Mouse (Mus musculus): Measurements from ENCODE around the gene Gm38100. TPM values are rescaled to one million over a fixed set of nuclear protein-coding genes. Genes with fewer than 3 reads are reported as not detected.

Gene Gm38100
- total RNA-seq, 2 experiments from 2014 or later, result not detected

GRCm38 (mm10) chr1:175950851-175951250 lies 30.7 kb downstream of the Gm38100 start:
- intact Hi-C loops (cut with DNase I), result no loop called here
- DNase-seq (ENCODE audit: low spot score in 2 of 2), result no peak

GRCm38 (mm10) chr1:175961786-175962185 lies 41.7 kb downstream of the Gm38100 start:
- intact Hi-C loops (cut with DNase I), result no loop called here
- no peak for DNase-seq (ENCODE audit: low spot score in 2 of 2)

DNA sequence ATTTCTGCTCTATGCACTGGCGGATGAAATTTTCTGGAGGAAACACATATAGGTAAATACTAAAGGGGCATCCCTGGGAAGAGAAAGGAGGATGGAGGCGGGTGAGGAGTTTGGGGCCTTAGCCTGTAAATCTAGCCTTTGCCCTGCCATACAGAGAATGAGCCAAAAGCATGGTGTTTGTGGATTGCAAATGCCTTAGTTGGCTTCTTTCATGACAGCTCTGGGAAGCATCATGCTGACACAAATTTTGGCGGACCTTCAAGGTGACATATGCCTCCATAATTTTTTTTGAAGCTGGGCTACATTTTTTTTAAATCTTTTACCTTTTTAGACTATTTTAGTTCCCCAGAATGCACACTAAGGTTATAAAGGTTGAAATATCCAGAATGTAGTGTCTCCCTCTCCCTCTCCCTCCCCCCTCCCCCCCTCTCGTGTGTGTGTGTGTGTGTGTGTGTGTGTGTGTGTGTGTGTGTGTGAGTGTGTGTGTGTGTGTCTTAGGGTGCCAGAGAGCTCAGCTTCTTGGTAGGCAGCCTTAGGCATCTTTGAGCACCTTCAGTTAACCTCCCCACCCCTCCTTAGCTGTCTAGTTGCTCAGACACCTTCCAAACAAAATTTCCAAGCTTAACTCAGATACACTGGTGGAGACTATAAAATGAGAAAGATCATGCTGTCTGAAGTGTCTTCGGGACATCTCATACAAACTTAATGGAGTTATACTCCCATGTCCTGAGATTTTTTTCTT lies 47.0 kb downstream of the Gm38100 start:
- intact Hi-C loops (cut with DNase I), result no loop called here
- DNase-seq (ENCODE audit: low spot score in 2 of 2), result no peak

- intact Hi-C loops (cut with DNase I), result no loop called here
- DNase-seq (ENCODE audit: low spot score in 2 of 2), result peak in 1 of 2 experiments; percentile 22
Observed at GRCm38 (mm10) chr1:175970710-175971109, 50.6 kb downstream of the Gm38100 start.

Other genes starting within 250 kb of the Gm38100 start
- gene Opn3, start 227.6 kb upstream of the Gm38100 start, total RNA-seq (2021), result 10 to 100 TPM; 12.7 to 14.5 TPM
- 10 to 100 TPM; 14.0 to 14.4 TPM for gene Chml, start 227.4 kb upstream of the Gm38100 start, total RNA-seq (2021)
- under 1 TPM; 0.13 to 0.15 TPM for gene Wdr64, start 221.7 kb upstream of the Gm38100 start, total RNA-seq (2021)
- gene Exo1, start 39.7 kb upstream of the Gm38100 start, total RNA-seq (2021), result 1 to 10 TPM; 1.2 to 1.7 TPM
- gene Rbm8a2, start 58.8 kb downstream of the Gm38100 start, total RNA-seq (2021), result under 1 TPM in 1 of 2 experiments, not detected in 1; 0.26 TPM

All from left cerebral cortex, postnatal 14 days (tissue).